Mouse (Mus musculus): ENCODE results near the gene Clba1. TPM values are rescaled to one million over a fixed set of nuclear protein-coding genes. Genes with fewer than 3 reads are reported as not detected.

Gene Clba1
- polyA plus RNA-seq, 1 experiment from 2014 or later: 8.5 TPM

- Histone ChIP-seq H3K4me2 (replicated peaks; ENCODE audit: low read depth, low read length) (no peak overlapping the region), H3K36me3 (ENCODE audit: control insufficient read depth, insufficient read depth, low read length) (no peaks in the 10 kb centered on the region), H3K27me3 (ENCODE audit: control insufficient read depth, insufficient read depth, low read length) (no peaks in the 10 kb centered on the region), H3K4me1 (ENCODE audit: control insufficient read depth, insufficient read depth, low read length) (0 out of 2 replicates have a peak, but pooled peaks cover 4% of the 10 kb centered on the region), H3K9me3 (ENCODE audit: control insufficient read depth, low read length) (no peaks in the 10 kb centered on the region), H3K4me3 (ENCODE audit: low read length) (no peak overlapping the region), H3K9ac (ENCODE audit: low read depth, low read length) (no peak overlapping the region), H3K27ac (ENCODE audit: low read depth, low read length) (no peak overlapping the region)
- 58% methylated on average over 8 of the region's 8 CpGs for WGBS
- ATAC-seq (ENCODE audit: low FRiP score, low TSS enrichment): no peak
Measured at GRCm38 (mm10) chr12:112859930-112860329, 51.2 kb downstream of the Clba1 start.

GRCm38 (mm10) chr12:112860765-112861164 is 52.0 kb downstream of the Clba1 start:
- Histone ChIP-seq H3K4me1 (ENCODE audit: control insufficient read depth, insufficient read depth, low read length) (0 out of 2 replicates have a peak, but pooled peaks cover 4% of the 10 kb centered on the region), H3K27ac (ENCODE audit: low read depth, low read length) (no peak overlapping the region), H3K27me3 (ENCODE audit: control insufficient read depth, insufficient read depth, low read length) (no peaks in the 10 kb centered on the region), H3K9me3 (ENCODE audit: control insufficient read depth, low read length) (no peaks in the 10 kb centered on the region), H3K4me3 (ENCODE audit: low read length) (no peak overlapping the region), H3K4me2 (replicated peaks; ENCODE audit: low read depth, low read length) (no peak overlapping the region), H3K9ac (ENCODE audit: low read depth, low read length) (no peak overlapping the region), H3K36me3 (ENCODE audit: control insufficient read depth, insufficient read depth, low read length) (no peaks in the 10 kb centered on the region)
- peak; percentile 47 for ATAC-seq (ENCODE audit: low FRiP score, low TSS enrichment)
- 53% methylated on average over 7 of the region's 7 CpGs for WGBS

- Histone ChIP-seq H3K36me3 (ENCODE audit: control insufficient read depth, insufficient read depth, low read length) (no peaks in the 10 kb centered on the region), H3K4me2 (replicated peaks; ENCODE audit: low read depth, low read length) (no peak overlapping the region), H3K4me1 (ENCODE audit: control insufficient read depth, insufficient read depth, low read length) (0 out of 2 replicates have a peak, but pooled peaks cover 4% of the 10 kb centered on the region), H3K27ac (ENCODE audit: low read depth, low read length) (no peak overlapping the region), H3K9me3 (ENCODE audit: control insufficient read depth, low read length) (no peaks in the 10 kb centered on the region), H3K27me3 (ENCODE audit: control insufficient read depth, insufficient read depth, low read length) (no peaks in the 10 kb centered on the region), H3K9ac (ENCODE audit: low read depth, low read length) (no peak overlapping the region), H3K4me3 (ENCODE audit: low read length) (no peak overlapping the region)
- whole genome bisulfite sequencing: 46% methylated on average over 9 of the region's 9 CpGs
- ATAC-seq (ENCODE audit: low FRiP score, low TSS enrichment): 0 out of 2 replicates have a peak, but pooled peaks have one; percentile 30
Measured at GRCm38 (mm10) chr12:112861911-112862321, 53.2 kb downstream of the Clba1 start.

GRCm38 (mm10) chr12:112864804-112865203 is 56.1 kb downstream of the Clba1 start:
- Histone ChIP-seq H3K4me2 (replicated peaks; ENCODE audit: low read depth, low read length) (no peak overlapping the region), H3K9me3 (ENCODE audit: control insufficient read depth, low read length) (no peaks in the 10 kb centered on the region), H3K36me3 (ENCODE audit: control insufficient read depth, insufficient read depth, low read length) (no peaks in the 10 kb centered on the region), H3K4me3 (ENCODE audit: low read length) (no peak overlapping the region), H3K27ac (ENCODE audit: low read depth, low read length) (no peak overlapping the region), H3K9ac (ENCODE audit: low read depth, low read length) (no peak overlapping the region), H3K4me1 (ENCODE audit: control insufficient read depth, insufficient read depth, low read length) (0 out of 2 replicates have a peak, but pooled peaks cover 8% of the 10 kb centered on the region), H3K27me3 (ENCODE audit: control insufficient read depth, insufficient read depth, low read length) (no peaks in the 10 kb centered on the region)
- no peak for ATAC-seq (ENCODE audit: low FRiP score, low TSS enrichment)
- 85% methylated on average over 7 of the region's 7 CpGs for WGBS

Other genes with a start within 250 kb of the Clba1 start
- gene Inf2, start 220.2 kb upstream of the Clba1 start, polyA plus RNA-seq (2014; fragmentation: Nextera tagmentation; extraction: Ambion mirVana): 4.7 and 5.8 TPM in 2 replicates
- 8.0 and 9.3 TPM in 2 replicates for gene Adssl1, start 188.9 kb upstream of the Clba1 start, polyA plus RNA-seq (2014; fragmentation: Nextera tagmentation; extraction: Ambion mirVana)
- gene Siva1, start 164.3 kb upstream of the Clba1 start, polyA plus RNA-seq (2014; fragmentation: Nextera tagmentation; extraction: Ambion mirVana): 314 and 362 TPM in 2 replicates
- 50.8 and 58.5 TPM in 2 replicates for gene Akt1, start 134.1 kb upstream of the Clba1 start, polyA plus RNA-seq (2014; fragmentation: Nextera tagmentation; extraction: Ambion mirVana)
- gene Zbtb42, start 130.1 kb upstream of the Clba1 start, polyA plus RNA-seq (2014; fragmentation: Nextera tagmentation; extraction: Ambion mirVana): 3.8 and 5.7 TPM in 2 replicates
- 11.5 and 15.1 TPM in 2 replicates for gene Cep170b, start 88.5 kb upstream of the Clba1 start, polyA plus RNA-seq (2014; fragmentation: Nextera tagmentation; extraction: Ambion mirVana)
- gene Pld4, start 48.3 kb upstream of the Clba1 start, polyA plus RNA-seq (2014; fragmentation: Nextera tagmentation; extraction: Ambion mirVana): 4.8 and 7.8 TPM in 2 replicates
- gene Ahnak2, start 6.3 kb upstream of the Clba1 start, polyA plus RNA-seq (2014; fragmentation: Nextera tagmentation; extraction: Ambion mirVana): 0.53 and 0.86 TPM in 2 replicates
- 117 and 148 TPM in 2 replicates for gene Cdca4, start 20.5 kb downstream of the Clba1 start, polyA plus RNA-seq (2014; fragmentation: Nextera tagmentation; extraction: Ambion mirVana)
- gene Gpr132, start 59.3 kb downstream of the Clba1 start, polyA plus RNA-seq (2014; fragmentation: Nextera tagmentation; extraction: Ambion mirVana): 0.14 and 0.27 TPM in 2 replicates
- 2.3 and 2.9 TPM in 2 replicates for gene Jag2, start 120.8 kb downstream of the Clba1 start, polyA plus RNA-seq (2014; fragmentation: Nextera tagmentation; extraction: Ambion mirVana)
- gene Nudt14, start 133.2 kb downstream of the Clba1 start, polyA plus RNA-seq (2014; fragmentation: Nextera tagmentation; extraction: Ambion mirVana): 101 and 102 TPM in 2 replicates
- gene Btbd6, start 167.5 kb downstream of the Clba1 start, polyA plus RNA-seq (2014; fragmentation: Nextera tagmentation; extraction: Ambion mirVana): 22.3 and 23.1 TPM in 2 replicates
- 38.2 and 75.6 TPM in 2 replicates for gene Brf1, start 191.8 kb downstream of the Clba1 start, polyA plus RNA-seq (2014; fragmentation: Nextera tagmentation; extraction: Ambion mirVana)
- gene Pacs2, start 205.6 kb downstream of the Clba1 start, polyA plus RNA-seq (2014; fragmentation: Nextera tagmentation; extraction: Ambion mirVana): 12.6 and 14.6 TPM in 2 replicates